Mouse (Mus musculus): Measurements from ENCODE around the gene Ccdc136. TPM values are rescaled to one million over a fixed set of nuclear protein-coding genes. Genes with fewer than 3 reads are reported as not detected.
"Not testable (repeated sequence)": the region's sequence is repeated elsewhere in the genome, so short reads cannot be mapped to it uniquely, and the experiment has no call there.

Ccdc136 gene
- polyA plus RNA-seq, 1 experiment = 927 TPM

GRCm38 (mm10) chr6:29379954-29380353, 16.2 kb upstream of the Ccdc136 start:
- no peak for TF ChIP-seq CTCF (IDR thresholded peaks at IDR 0.05; ENCODE audit: control insufficient read depth, insufficient read depth, insufficient replicate concordance, low read depth, low read length)
- no peak for TF ChIP-seq POLR2A (IDR thresholded peaks at IDR 0.05; ENCODE audit: control insufficient read depth, low read depth, low read length)
- Histone ChIP-seq H3K36me3 (ENCODE audit: control insufficient read depth, insufficient read depth, low read length) (no peaks in the 10 kb centered on the region), H3K4me1 (ENCODE audit: control insufficient read depth, insufficient read depth, low read length) (no peaks in the 10 kb centered on the region), H3K27ac (ENCODE audit: control insufficient read depth, insufficient read depth, low read depth, low read length) (no peak overlapping the region), H3K4me3 (ENCODE audit: control insufficient read depth, low read depth, low read length) (no peak overlapping the region), H3K27me3 (ENCODE audit: control insufficient read depth, insufficient read depth, low read length) (no peaks in the 10 kb centered on the region)

- Histone ChIP-seq H3K4me1 (ENCODE audit: control insufficient read depth, insufficient read depth, low read length) (no peaks in the 10 kb centered on the region), H3K36me3 (ENCODE audit: control insufficient read depth, insufficient read depth, low read length) (no peaks in the 10 kb centered on the region), H3K4me3 (ENCODE audit: control insufficient read depth, low read depth, low read length) (no peak overlapping the region), H3K27me3 (ENCODE audit: control insufficient read depth, insufficient read depth, low read length) (no peaks in the 10 kb centered on the region), H3K27ac (ENCODE audit: control insufficient read depth, insufficient read depth, low read depth, low read length) (no peak overlapping the region)
- TF ChIP-seq POLR2A (IDR thresholded peaks at IDR 0.05; ENCODE audit: control insufficient read depth, low read depth, low read length) (no peak), CTCF (IDR thresholded peaks at IDR 0.05; ENCODE audit: control insufficient read depth, insufficient read depth, insufficient replicate concordance, low read depth, low read length) (no peak)
Observed at GRCm38 (mm10) chr6:29382442-29382841, 13.7 kb upstream of the Ccdc136 start.

- Histone ChIP-seq H3K27ac (ENCODE audit: control insufficient read depth, insufficient read depth, low read depth, low read length) (no peak within 1 kb of the TSS), H3K27me3 (ENCODE audit: control insufficient read depth, insufficient read depth, low read length) (no peaks in the 10 kb centered on the region), H3K36me3 (ENCODE audit: control insufficient read depth, insufficient read depth, low read length) (no peaks in the 10 kb centered on the region), H3K4me3 (ENCODE audit: control insufficient read depth, low read depth, low read length) (no peak within 1 kb of the TSS), H3K4me1 (ENCODE audit: control insufficient read depth, insufficient read depth, low read length) (peaks cover 9% of the 10 kb centered on the region)
- no peak for TF ChIP-seq CTCF (IDR thresholded peaks at IDR 0.05; ENCODE audit: control insufficient read depth, insufficient read depth, insufficient replicate concordance, low read depth, low read length)
- no peak for TF ChIP-seq POLR2A (IDR thresholded peaks at IDR 0.05; ENCODE audit: control insufficient read depth, low read depth, low read length)
Observed at GRCm38 (mm10) chr6:29388052-29388518, 8.0 kb upstream of the Ccdc136 start, which contains the start of gene Opn1sw. Gene Opn1sw, minus strand, starts transcription at chr6:29388468.

GRCm38 (mm10) chr6:29388606-29389080, 7.5 kb upstream of the Ccdc136 start:
- Histone ChIP-seq H3K36me3 (ENCODE audit: control insufficient read depth, insufficient read depth, low read length) (no peaks in the 10 kb centered on the region), H3K27ac (ENCODE audit: control insufficient read depth, insufficient read depth, low read depth, low read length) (no peak overlapping the region), H3K27me3 (ENCODE audit: control insufficient read depth, insufficient read depth, low read length) (no peaks in the 10 kb centered on the region), H3K4me3 (ENCODE audit: control insufficient read depth, low read depth, low read length) (no peak overlapping the region), H3K4me1 (ENCODE audit: control insufficient read depth, insufficient read depth, low read length) (peaks cover 9% of the 10 kb centered on the region)
- no peak for TF ChIP-seq POLR2A (IDR thresholded peaks at IDR 0.05; ENCODE audit: control insufficient read depth, low read depth, low read length)
- no peak for TF ChIP-seq CTCF (IDR thresholded peaks at IDR 0.05; ENCODE audit: control insufficient read depth, insufficient read depth, insufficient replicate concordance, low read depth, low read length)

- no peak overlapping the region for H3K27ac ChIP-seq (ENCODE audit: control insufficient read depth, insufficient read depth, low read depth, low read length)
- H3K36me3 ChIP-seq (ENCODE audit: control insufficient read depth, insufficient read depth, low read length) = no peaks in the 10 kb centered on the region
- TF ChIP-seq POLR2A (IDR thresholded peaks at IDR 0.05; ENCODE audit: control insufficient read depth, low read depth, low read length) (no peak), CTCF (IDR thresholded peaks at IDR 0.05; ENCODE audit: control insufficient read depth, insufficient read depth, insufficient replicate concordance, low read depth, low read length) (no peak)
- no peaks in the 10 kb centered on the region for H3K27me3 ChIP-seq (ENCODE audit: control insufficient read depth, insufficient read depth, low read length)
- peaks cover 9% of the 10 kb centered on the region for H3K4me1 ChIP-seq (ENCODE audit: control insufficient read depth, insufficient read depth, low read length)
- no peak overlapping the region for H3K4me3 ChIP-seq (ENCODE audit: control insufficient read depth, low read depth, low read length)
Observed at GRCm38 (mm10) chr6:29389425-29389824, 6.7 kb upstream of the Ccdc136 start.

GRCm38 (mm10) chr6:29390500-29390899, 5.6 kb upstream of the Ccdc136 start:
- H3K4me1 ChIP-seq (ENCODE audit: control insufficient read depth, insufficient read depth, low read length); H3K4me3 ChIP-seq (ENCODE audit: control insufficient read depth, low read depth, low read length); H3K36me3 ChIP-seq (ENCODE audit: control insufficient read depth, insufficient read depth, low read length); H3K27ac ChIP-seq (ENCODE audit: control insufficient read depth, insufficient read depth, low read depth, low read length); H3K27me3 ChIP-seq (ENCODE audit: control insufficient read depth, insufficient read depth, low read length): not testable (repeated sequence)

GRCm38 (mm10) chr6:29391241-29391640, 4.9 kb upstream of the Ccdc136 start:
- not testable (repeated sequence) for H3K27me3 ChIP-seq (ENCODE audit: control insufficient read depth, insufficient read depth, low read length)

GRCm38 (mm10) chr6:29391802-29392201, 4.3 kb upstream of the Ccdc136 start:
- no peak overlapping the region for H3K4me3 ChIP-seq (ENCODE audit: control insufficient read depth, low read depth, low read length)
- no peak for TF ChIP-seq CTCF (IDR thresholded peaks at IDR 0.05; ENCODE audit: control insufficient read depth, insufficient read depth, insufficient replicate concordance, low read depth, low read length)
- no peak for TF ChIP-seq POLR2A (IDR thresholded peaks at IDR 0.05; ENCODE audit: control insufficient read depth, low read depth, low read length)
- H3K27ac ChIP-seq (ENCODE audit: control insufficient read depth, insufficient read depth, low read depth, low read length) = no peak overlapping the region
- no peaks in the 10 kb centered on the region; the same call in 1 of the 2 replicates for H3K27me3 ChIP-seq (ENCODE audit: control insufficient read depth, insufficient read depth, low read length)
- peaks cover 14% of the 10 kb centered on the region for H3K4me1 ChIP-seq (ENCODE audit: control insufficient read depth, insufficient read depth, low read length)
- H3K36me3 ChIP-seq (ENCODE audit: control insufficient read depth, insufficient read depth, low read length) = no peaks in the 10 kb centered on the region

More at GRCm38 (mm10) chr6:29391241-29391640, 4.9 kb upstream of the Ccdc136 start:
- not testable (repeated sequence) for H3K36me3 ChIP-seq (ENCODE audit: control insufficient read depth, insufficient read depth, low read length); H3K4me3 ChIP-seq (ENCODE audit: control insufficient read depth, low read depth, low read length); H3K4me1 ChIP-seq (ENCODE audit: control insufficient read depth, insufficient read depth, low read length); H3K27ac ChIP-seq (ENCODE audit: control insufficient read depth, insufficient read depth, low read depth, low read length)
